Mouse (Mus musculus): ENCODE results near the gene Clic4.

GRCm38 (mm10) chr4:135283417-135283816 is 10.8 kb upstream of the Clic4 start:
- no peak for TF ChIP-seq POLR2A (IDR thresholded peaks at IDR 0.05; ENCODE audit: borderline replicate concordance, extremely low read depth, insufficient read depth, insufficient read length, poor library complexity, severe bottlenecking)
- TF ChIP-seq CTCF (IDR thresholded peaks at IDR 0.05; ENCODE audit: borderline replicate concordance, extremely low read depth, insufficient read depth, insufficient read length) = no peak

Measured in brain, embryonic 14.5 days (tissue).